ENCODE assay signal across 8 mouse cellular contexts in genomic region chr4:41707011-41707535, GRCm38 (mm10). TPM values are rescaled to one million over a fixed set of nuclear protein-coding genes. Genes with fewer than 3 reads are reported as not detected.
DNase-seq lines count a peak whose midpoint lies in the region; ATAC-seq lines count a peak whose summit lies in the region.

No protein-coding gene starts in this region.

- intact Hi-C loops in left cerebral cortex, postnatal 10 days (cut with DNase I): loop anchor here (5.0 kb wide), 1 partner anchor 100 kb away; no protein-coding TSS in a partner anchor

- 2% methylated on average over 13 of the region's 13 CpGs for WGBS in hindbrain, embryonic 15.5 days

- H3K4me1 ChIP-seq in hindbrain, embryonic 15.5 days (replicated peaks): peaks cover 37% of the 10 kb centered on the region

- peak overlapping the region; percentile 36; the same call in 1 of the 2 replicates for H3K27ac ChIP-seq in hindbrain, embryonic 15.5 days (replicated peaks)

- no peaks in the 10 kb centered on the region for H3K36me3 ChIP-seq in hindbrain, embryonic 15.5 days

- ATAC-seq in hindbrain, embryonic 15.5 days (ENCODE audit: low FRiP score, low read depth): peak; percentile 83
- peak; percentile 89 for ATAC-seq in megakaryocyte progenitor cell, adult 5-6 weeks (replicated peaks; ENCODE audit: poor library complexity)

- no peaks in the 10 kb centered on the region for H3K9me3 ChIP-seq in hindbrain, embryonic 15.5 days

- no peaks in the 10 kb centered on the region for H3K27me3 ChIP-seq in hindbrain, embryonic 15.5 days

- H3K4me3 ChIP-seq in hindbrain, embryonic 15.5 days: no peak overlapping the region

- DNase-seq in ovary, postnatal 14 days (ENCODE audit: low spot score): peak; percentile 43
- no peak for DNase-seq in ovary, adult 18-20 months (ENCODE audit: low spot score)
- peak; percentile 78 for DNase-seq in cerebellum, adult 8-10 months
- peak; percentile 74 for DNase-seq in forelimb bud, embryonic 11.5 days (ENCODE audit: low read depth, low spot score)
- DNase-seq in left cerebral cortex, postnatal 10 days (ENCODE audit: extremely low spot score in 1 of 2, low spot score in 2 of 2): peak; percentile 66 to 77
- peak; percentile 57 for DNase-seq in skeletal muscle tissue, adult 2 months (ENCODE audit: low read depth, low spot score)

- H3K9ac ChIP-seq in hindbrain, embryonic 15.5 days: peak overlapping the region; percentile 21; the same call in 1 of the 2 replicates

- peak overlapping the region; percentile 35 for H3K4me2 ChIP-seq in hindbrain, embryonic 15.5 days

RNA-seq across cellular contexts. Expression of gene Rpp25l, which starts 6.3 kb away (rescaled TPM):
- polyA plus RNA-seq in hindbrain, embryonic 15.5 days (2015; fragmentation: Nextera tagmentation; extraction: Ambion mirVana): 58.7 and 58.8 TPM in 2 replicates
- total RNA-seq in left cerebral cortex, postnatal 10 days (2021): 10 to 100 TPM; 28.4 to 30.3 TPM
- total RNA-seq in megakaryocyte progenitor cell, adult 5-6 weeks (2015): 17.5 and 24.4 TPM in 2 replicates
- total RNA-seq in megakaryocyte progenitor cell, adult 5-6 weeks (2017): 22.5 and 23.0 TPM in 2 replicates

RNA-seq across cellular contexts. Expression of gene Il11ra1, which starts 7.3 kb away (rescaled TPM):
- polyA plus RNA-seq in hindbrain, embryonic 15.5 days (2015; fragmentation: Nextera tagmentation; extraction: Ambion mirVana): 39.4 and 41.6 TPM in 2 replicates
- total RNA-seq in left cerebral cortex, postnatal 10 days (2021): 10 to 100 TPM; 19.1 to 24.3 TPM
- 28.2 and 46.9 TPM in 2 replicates for total RNA-seq in megakaryocyte progenitor cell, adult 5-6 weeks (2015)
- 132 and 149 TPM in 2 replicates for total RNA-seq in megakaryocyte progenitor cell, adult 5-6 weeks (2017)

RNA-seq across cellular contexts. Expression of gene Cntfr, which starts 10.2 kb away (rescaled TPM):
- 29.1 and 33.0 TPM in 2 replicates for polyA plus RNA-seq in hindbrain, embryonic 15.5 days (2015; fragmentation: Nextera tagmentation; extraction: Ambion mirVana)
- total RNA-seq in left cerebral cortex, postnatal 10 days (2021): 10 to 100 TPM; 57.4 to 75.1 TPM
- not detected in 2 replicates for total RNA-seq in megakaryocyte progenitor cell, adult 5-6 weeks (2015)
- total RNA-seq in megakaryocyte progenitor cell, adult 5-6 weeks (2017): not detected in 2 replicates

RNA-seq across cellular contexts. Expression of gene Dctn3, which starts 15.9 kb away (rescaled TPM):
- polyA plus RNA-seq in hindbrain, embryonic 15.5 days (2015; fragmentation: Nextera tagmentation; extraction: Ambion mirVana): 298 and 299 TPM in 2 replicates
- 100 to 1,000 TPM; 181 to 196 TPM for total RNA-seq in left cerebral cortex, postnatal 10 days (2021)
- total RNA-seq in megakaryocyte progenitor cell, adult 5-6 weeks (2015): 57.9 and 75.6 TPM in 2 replicates
- total RNA-seq in megakaryocyte progenitor cell, adult 5-6 weeks (2017): 73.4 and 94.6 TPM in 2 replicates

RNA-seq across cellular contexts. Expression of gene Arid3c, which starts 23.9 kb away (rescaled TPM):
- polyA plus RNA-seq in hindbrain, embryonic 15.5 days (2015; fragmentation: Nextera tagmentation; extraction: Ambion mirVana): 0.86 and 1.1 TPM in 2 replicates
- total RNA-seq in left cerebral cortex, postnatal 10 days (2021): under 1 TPM; 0.19 to 0.83 TPM
- total RNA-seq in megakaryocyte progenitor cell, adult 5-6 weeks (2015): not detected in 2 replicates
- not detected in 2 replicates for total RNA-seq in megakaryocyte progenitor cell, adult 5-6 weeks (2017)

Comparison
In these comparisons a context has a peak if more than half of its experiments do, and no peak if none do; other contexts are left out.
1. RNA of gene Cntfr, which starts 10.2 kb away (total RNA-seq): 57.4 to 75.1 TPM in left cerebral cortex, postnatal 10 days; not detected in megakaryocyte progenitor cell, adult 5-6 weeks; every median in the first group is over 10 times any median in the second.